Mouse (Mus musculus) layer of hippocampus, adult 8-10 months (tissue): ENCODE data around the gene Pkmyt1. TPM values are rescaled to one million over a fixed set of nuclear protein-coding genes. Genes with fewer than 3 reads are reported as not detected.

Experiments used
- DNase-seq, 2 experiments: peaks; one replicate each; pipeline ENCODE4 v3.0.0; 2022; ENCODE audit warnings: low spot score in 2 of 2
- total RNA-seq, 4 experiments: library from RNA; stranded (reverse); gene quantifications; 2 replicates each; pipeline ENCODE4 v1.2.4; 2022

Pkmyt1 gene
- total RNA-seq, 4 experiments from 2014 or later, result 4.3 to 5.2 (median 4.7) TPM

DNA sequence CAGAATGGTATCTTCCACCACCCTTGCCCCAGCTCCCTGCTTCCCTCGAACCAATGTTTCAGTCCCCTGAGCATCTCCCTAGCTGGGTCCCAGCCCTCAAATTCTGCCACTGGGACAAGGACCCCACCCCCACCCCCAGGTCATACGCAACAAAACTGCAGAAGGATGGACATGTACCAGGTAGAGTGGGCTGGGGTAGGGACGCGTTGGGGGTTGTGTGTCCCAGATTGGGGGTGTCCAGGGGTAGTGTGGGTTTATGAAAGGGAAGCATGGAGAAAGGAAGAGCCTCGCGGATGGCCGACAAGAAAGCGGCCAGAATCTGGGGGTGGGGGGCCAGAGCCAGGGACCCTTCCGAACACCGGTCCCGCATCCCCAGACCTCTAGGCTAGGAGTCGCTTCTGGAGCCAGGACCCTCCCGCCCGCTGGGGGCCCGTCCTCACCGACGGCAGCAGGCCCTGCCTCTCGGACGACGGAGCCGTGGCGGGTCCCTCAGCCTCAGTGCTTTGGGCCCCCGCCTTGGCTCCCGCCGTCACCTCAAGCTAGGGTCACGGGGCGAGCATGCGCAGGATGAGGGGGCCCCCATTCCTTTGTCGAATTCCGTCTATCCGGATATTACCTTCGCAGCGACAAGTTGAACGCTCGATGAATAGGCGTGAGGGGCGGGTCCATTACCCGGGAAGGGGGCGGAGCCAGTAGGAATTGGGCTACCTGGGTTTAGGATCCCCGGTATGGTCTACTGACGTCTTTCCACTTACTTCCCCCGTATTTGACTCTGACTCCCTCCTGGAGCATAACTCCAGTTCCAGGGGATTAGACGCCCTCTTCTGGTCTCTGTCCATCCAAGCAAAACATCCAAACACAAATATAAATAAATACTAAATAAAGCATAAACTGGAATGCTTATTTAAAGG is 59.7 kb downstream of the Pkmyt1 start, which contains the start of gene Flywch2:
Gene Flywch2, minus strand, starts transcription at position 521 of the 911 bp plus-strand sequence.
- DNase-seq, result peak; percentile 87 to 93

Other genes starting within 250 kb of the Pkmyt1 start
- not detected for gene Vmn2r117, start 246.6 kb upstream of the Pkmyt1 start, total RNA-seq
- 1 to 10 TPM; 6.2 to 8.4 (median 7.1) TPM for gene Zfp213, start 162.1 kb upstream of the Pkmyt1 start, total RNA-seq
- gene Zfp13, start 126.8 kb upstream of the Pkmyt1 start, total RNA-seq, result 10 to 100 TPM; 28.9 to 32.6 (median 31.6) TPM
- not detected for gene Zscan10, start 125.5 kb upstream of the Pkmyt1 start, total RNA-seq
- under 1 TPM; 0.19 to 0.34 (median 0.26) TPM for gene Mmp25, start 81.1 kb upstream of the Pkmyt1 start, total RNA-seq
- gene Bicdl2, start 65.8 kb upstream of the Pkmyt1 start, total RNA-seq, result not detected
- gene Hcfc1r1, start 52.7 kb upstream of the Pkmyt1 start, total RNA-seq, result 100 to 1,000 TPM; 104 to 122 (median 108) TPM
- 1 to 10 TPM; 7.0 to 8.6 (median 7.4) TPM for gene Thoc6, start 52.5 kb upstream of the Pkmyt1 start, total RNA-seq
- 1 to 10 TPM; 6.4 to 9.8 (median 7.4) TPM for gene Tnfrsf12a, start 48.9 kb upstream of the Pkmyt1 start, total RNA-seq
- not detected for gene Cldn6, start 47.1 kb upstream of the Pkmyt1 start, total RNA-seq
- under 1 TPM in 1 of 4 experiments, not detected in 3; 0.68 TPM for gene Cldn9, start 42.3 kb upstream of the Pkmyt1 start, total RNA-seq
- under 1 TPM; 0.16 to 0.81 (median 0.32) TPM for gene 1520401A03Rik, start 3.6 kb upstream of the Pkmyt1 start, total RNA-seq
- 10 to 100 TPM; 53.1 to 56.9 (median 53.6) TPM for gene Paqr4, start 14.5 kb downstream of the Pkmyt1 start, total RNA-seq
- gene Kremen2, start 19.5 kb downstream of the Pkmyt1 start, total RNA-seq, result 1 to 10 TPM in 1 of 4 experiments, under 1 TPM in 3; 0.51 to 1.3 (median 0.68) TPM
- gene Flywch1, start 45.3 kb downstream of the Pkmyt1 start, total RNA-seq, result 100 to 1,000 TPM; 324 to 395 (median 358) TPM
- 10 to 100 TPM in 2 of 4 experiments, 1 to 10 TPM in 2; 8.1 to 11.7 (median 10.1) TPM for gene Flywch2, start 59.7 kb downstream of the Pkmyt1 start, total RNA-seq
- gene Srrm2, start 64.2 kb downstream of the Pkmyt1 start, total RNA-seq, result 100 to 1,000 TPM; 503 to 777 (median 666) TPM
- 100 to 1,000 TPM; 314 to 381 (median 345) TPM for gene Elob, start 102.8 kb downstream of the Pkmyt1 start, total RNA-seq
- under 1 TPM in 1 of 4 experiments, not detected in 3; 0.38 TPM for gene Prss33, start 109.7 kb downstream of the Pkmyt1 start, total RNA-seq
- not detected for gene Prss32, start 117.5 kb downstream of the Pkmyt1 start, total RNA-seq
- 1 to 10 TPM; 1.8 to 2.3 (median 2.0) TPM for gene Prss41, start 117.8 kb downstream of the Pkmyt1 start, total RNA-seq
- gene Prss21, start 141.7 kb downstream of the Pkmyt1 start, total RNA-seq, result not detected
- gene Dcpp1, start 154.5 kb downstream of the Pkmyt1 start, total RNA-seq, result not detected
- not detected for gene Dcpp2, start 154.5 kb downstream of the Pkmyt1 start, total RNA-seq
- gene Dcpp3, start 191.1 kb downstream of the Pkmyt1 start, total RNA-seq, result not detected
- gene Sbp, start 215.3 kb downstream of the Pkmyt1 start, total RNA-seq, result not detected
- not detected for gene Sbpl, start 228.9 kb downstream of the Pkmyt1 start, total RNA-seq